Mouse (Mus musculus) testis, adult 2 months (tissue): ENCODE results near the gene Trip13. TPM values are rescaled to one million over a fixed set of nuclear protein-coding genes. Genes with fewer than 3 reads are reported as not detected.

Experiments
- H3K27ac ChIP-seq: fragments of 200-500 bp; 2 replicates; pipeline ENCODE4 v1.5.1; 2012; ENCODE audit warnings: low read depth, low read length; ENCODE audit not compliant: control insufficient read depth, insufficient read depth
- H3K27me3 ChIP-seq: fragments of 200-500 bp; 2 replicates; pipeline ENCODE4 v1.6.1; 2012; ENCODE audit warnings: mild to moderate bottlenecking, low read length, moderate library complexity; ENCODE audit not compliant: control insufficient read depth, insufficient read depth
- H3K36me3 ChIP-seq: fragments of 200-500 bp; 2 replicates; pipeline ENCODE4 v1.6.1; 2012; ENCODE audit warnings: mild to moderate bottlenecking, low read length; ENCODE audit not compliant: control insufficient read depth, insufficient read depth
- H3K4me1 ChIP-seq: fragments of 200-500 bp; 2 replicates; pipeline ENCODE4 v1.6.1; 2012; ENCODE audit warnings: low read length; ENCODE audit not compliant: control insufficient read depth, insufficient read depth
- H3K4me3 ChIP-seq: fragments of 200-500 bp; 2 replicates; pipeline ENCODE4 v1.5.1; 2012; ENCODE audit warnings: low read depth, mild to moderate bottlenecking, low read length, moderate library complexity, mixed read lengths; ENCODE audit not compliant: control insufficient read depth
- CTCF ChIP-seq: fragments of 200-500 bp; IDR thresholded peaks from 2 replicates; pipeline ENCODE4 v1.5.1; 2012; ENCODE audit warnings: low read depth, mild to moderate bottlenecking, inconsistent platforms, low read length, moderate library complexity; ENCODE audit not compliant: control insufficient read depth, insufficient read depth, insufficient replicate concordance
- POLR2A ChIP-seq: fragments of 200-500 bp; IDR thresholded peaks from 2 replicates; pipeline ENCODE4 v1.6.1; 2012; ENCODE audit warnings: low read depth, mild to moderate bottlenecking, inconsistent platforms, low read length, moderate library complexity; ENCODE audit not compliant: control insufficient read depth
- polyA plus RNA-seq: library from polyadenylated mRNA; depleted of rRNA; stranded (reverse); fragments of >200 nt; gene quantifications from 2 replicates; pipeline ENCODE4 v1.2.3, GENCODE M21; 2012; rRNA removed

Trip13 gene
- polyA plus RNA-seq, 1 experiment, result 5.0 TPM

DNA sequence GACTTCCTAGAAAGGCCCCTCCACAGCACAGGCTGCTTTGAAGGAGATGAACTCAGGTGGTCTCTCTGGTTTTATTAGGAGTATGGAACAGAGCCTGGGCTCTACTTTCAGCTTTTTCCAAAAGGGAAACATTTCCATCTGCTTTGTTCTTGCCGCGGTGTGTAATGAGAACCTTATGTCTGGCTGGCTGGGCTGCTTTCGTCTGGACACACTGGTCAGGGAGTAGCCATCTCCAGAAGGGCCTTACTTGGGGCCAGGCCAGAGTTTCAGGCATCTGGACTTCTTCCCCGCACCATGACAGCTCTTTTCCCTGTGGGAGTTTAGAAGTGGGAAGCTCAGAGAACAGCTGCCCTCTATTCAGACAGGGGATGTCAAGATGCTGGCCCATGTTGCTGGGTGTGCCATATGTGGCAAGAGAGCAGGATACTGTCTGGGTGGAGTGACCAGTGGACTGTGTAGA lies 50.1 kb downstream of the Trip13 start:
- no peaks in the 10 kb centered on the region for H3K4me1 ChIP-seq
- H3K27ac ChIP-seq, result no peak overlapping the region
- H3K27me3 ChIP-seq, result no peaks in the 10 kb centered on the region

DNA sequence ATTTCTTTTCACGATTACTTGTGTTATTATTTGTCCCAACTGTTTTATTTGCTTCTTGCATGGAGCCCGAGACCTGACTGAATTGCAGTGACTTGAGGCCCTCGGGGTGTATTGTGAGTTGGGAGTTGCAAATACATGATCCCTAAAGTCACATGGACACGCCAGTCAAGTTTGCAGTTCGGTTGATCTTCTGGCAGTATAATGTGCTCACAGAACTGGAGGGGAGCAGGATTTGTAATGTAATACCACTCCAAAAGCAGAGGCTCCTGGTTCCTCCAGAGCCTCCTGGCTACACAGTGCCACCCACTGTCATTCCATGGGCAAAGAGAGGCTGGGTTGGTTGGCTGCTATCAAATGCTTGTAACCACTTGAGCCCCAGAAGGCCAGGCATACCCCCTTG lies 51.0 kb downstream of the Trip13 start:
- Histone ChIP-seq H3K36me3 (no peaks in the 10 kb centered on the region), H3K4me3 (no peak overlapping the region), H3K4me1 (no peaks in the 10 kb centered on the region; the same call in 1 of the 2 replicates), H3K27me3 (no peaks in the 10 kb centered on the region), H3K27ac (no peak overlapping the region)
- no peak for TF ChIP-seq POLR2A
- no peak for TF ChIP-seq CTCF

More for the DNA sequence above, 50.1 kb downstream of the Trip13 start:
- Histone ChIP-seq H3K36me3 (no peaks in the 10 kb centered on the region), H3K4me3 (no peak overlapping the region)
- TF ChIP-seq CTCF (no peak), POLR2A (no peak)

DNA sequence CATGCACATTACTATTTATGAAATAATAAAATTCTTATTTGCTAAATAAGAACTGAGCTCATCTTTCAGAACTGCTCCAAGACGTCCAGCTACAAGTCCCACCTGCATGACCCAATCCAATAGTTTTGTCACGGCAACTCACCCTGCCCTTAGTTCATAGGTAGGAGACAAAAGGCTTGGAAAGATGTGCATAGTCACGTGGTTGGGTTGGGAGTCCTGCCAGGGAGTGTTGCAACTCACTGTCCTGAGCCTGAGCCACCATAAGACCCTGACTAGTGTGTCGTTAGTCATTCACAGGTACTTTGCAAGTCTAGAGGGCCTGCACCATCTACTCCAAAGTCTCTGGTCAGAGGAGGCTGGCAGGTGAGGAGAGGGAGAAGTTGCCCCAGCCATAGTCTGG lies 51.5 kb downstream of the Trip13 start:
- Histone ChIP-seq H3K27ac (no peak overlapping the region), H3K4me1 (peaks cover under 1% of the 10 kb centered on the region; the same call in 1 of the 2 replicates), H3K4me3 (no peak overlapping the region), H3K36me3 (no peaks in the 10 kb centered on the region), H3K27me3 (no peaks in the 10 kb centered on the region)
- TF ChIP-seq CTCF, result no peak
- no peak for TF ChIP-seq POLR2A

DNA sequence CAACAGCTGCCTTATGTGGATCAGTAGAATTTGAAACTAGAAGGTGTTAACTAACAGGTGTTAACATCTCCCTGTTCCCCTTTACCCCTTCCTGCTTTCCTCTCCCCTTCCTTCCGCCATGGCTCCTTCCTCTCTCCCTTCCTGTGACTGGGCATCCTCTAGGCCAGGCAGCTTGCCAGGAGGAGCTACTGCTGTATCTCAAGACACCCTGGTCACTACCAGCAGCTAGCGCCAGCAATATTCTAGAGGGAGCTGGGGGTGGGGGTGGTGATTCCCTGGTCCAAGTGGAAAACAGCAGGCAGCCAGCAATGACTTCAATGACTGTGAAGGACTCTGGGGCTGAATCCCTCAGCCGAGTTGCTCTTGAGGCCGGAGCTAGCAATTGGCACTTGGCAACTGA lies 51.9 kb downstream of the Trip13 start:
- Histone ChIP-seq H3K4me3 (no peak overlapping the region), H3K36me3 (no peaks in the 10 kb centered on the region), H3K27me3 (no peaks in the 10 kb centered on the region), H3K27ac (no peak overlapping the region), H3K4me1 (peaks cover 4% of the 10 kb centered on the region)
- TF ChIP-seq CTCF (no peak), POLR2A (no peak)

DNA sequence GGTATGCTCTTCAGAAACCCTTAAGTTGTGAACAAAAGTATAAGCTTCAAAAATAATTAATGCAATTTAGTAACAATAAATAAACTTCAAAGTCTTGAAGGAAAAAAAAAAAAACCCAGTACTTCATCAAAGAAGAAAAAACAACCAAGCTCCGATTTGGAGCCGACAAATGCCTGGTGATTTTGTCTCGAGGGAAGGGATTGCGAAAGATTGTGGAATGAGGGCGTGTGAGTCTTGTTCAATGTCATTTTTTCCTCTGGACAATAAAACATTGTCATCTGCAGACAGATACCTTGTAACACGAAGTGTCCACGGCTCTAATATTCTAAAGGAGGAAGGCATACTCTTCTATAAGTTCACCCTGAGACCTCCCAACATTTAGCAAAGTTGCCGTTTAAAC lies 56.2 kb downstream of the Trip13 start:
- H3K4me3 ChIP-seq, result no peak overlapping the region
- H3K27me3 ChIP-seq, result no peaks in the 10 kb centered on the region
- no peaks in the 10 kb centered on the region for H3K36me3 ChIP-seq
- H3K27ac ChIP-seq, result no peak overlapping the region
- TF ChIP-seq POLR2A, result no peak
- TF ChIP-seq CTCF, result no peak
- peaks cover 6% of the 10 kb centered on the region for H3K4me1 ChIP-seq

DNA sequence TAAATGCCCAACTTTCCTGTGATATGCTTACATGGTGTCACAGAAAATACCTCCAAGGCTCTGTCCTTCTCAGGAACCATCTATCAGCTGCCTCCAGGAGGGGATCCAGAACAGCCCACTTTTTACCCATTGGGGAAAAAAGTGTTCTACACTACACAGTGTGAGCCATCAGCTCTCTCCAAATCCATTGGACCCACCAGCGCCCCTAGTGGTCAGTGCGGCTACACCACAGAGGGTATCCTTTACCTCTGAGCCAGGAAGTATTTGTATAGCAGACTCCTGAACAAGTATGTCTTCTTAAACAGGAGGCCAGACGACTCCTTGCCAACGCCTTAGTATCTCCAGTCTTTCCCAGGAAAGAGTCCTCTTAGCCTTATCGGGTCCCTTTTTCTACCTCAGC lies 57.8 kb downstream of the Trip13 start:
- TF ChIP-seq POLR2A (no peak), CTCF (peak; percentile 61; the same call in 1 of the 2 replicates)
- Histone ChIP-seq H3K36me3 (no peaks in the 10 kb centered on the region), H3K27me3 (no peaks in the 10 kb centered on the region), H3K4me1 (peaks cover 6% of the 10 kb centered on the region), H3K4me3 (peak overlapping the region; percentile 50; the same call in 1 of the 2 replicates), H3K27ac (no peak overlapping the region)

DNA sequence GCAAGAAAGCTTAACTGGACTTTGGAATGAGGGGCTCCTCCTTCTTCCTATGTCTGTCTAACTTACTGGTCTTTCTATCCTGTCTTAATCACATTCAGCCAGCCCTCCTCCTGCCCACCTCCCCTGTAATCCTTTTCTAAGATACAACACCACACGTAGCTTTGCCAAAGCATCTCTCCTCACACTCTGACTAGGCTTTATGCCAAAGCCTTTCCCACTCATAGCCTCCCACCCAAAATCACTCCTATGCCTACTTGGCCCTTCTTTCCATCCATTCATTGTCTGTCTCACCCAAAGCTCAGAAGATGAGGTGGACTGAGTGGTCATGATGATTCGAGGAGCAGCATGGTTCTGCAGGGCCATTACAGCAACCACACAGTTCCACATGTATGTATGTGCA lies 65.4 kb downstream of the Trip13 start:
- Histone ChIP-seq H3K27me3 (no peaks in the 10 kb centered on the region), H3K27ac (no peak overlapping the region), H3K36me3 (no peaks in the 10 kb centered on the region), H3K4me3 (no peak overlapping the region), H3K4me1 (no peaks in the 10 kb centered on the region)
- TF ChIP-seq POLR2A, result no peak
- no peak for TF ChIP-seq CTCF

Other genes starting within 250 kb of the Trip13 start
- 0.12 and 0.23 TPM in 2 replicates for gene Slc6a19, start 232.9 kb downstream of the Trip13 start, polyA plus RNA-seq
- gene Slc12a7, start 204.7 kb downstream of the Trip13 start, polyA plus RNA-seq, result 16.5 and 21.2 TPM in 2 replicates
- gene Nkd2, start 90.2 kb downstream of the Trip13 start, polyA plus RNA-seq, result 3.8 and 4.5 TPM in 2 replicates
- gene Brd9, start within 50 bp of the Trip13 start, polyA plus RNA-seq, result 49.1 and 50.8 TPM in 2 replicates
- 40.2 and 44.3 TPM in 2 replicates for gene Zdhhc11, start 26.1 kb upstream of the Trip13 start, polyA plus RNA-seq
- 0.55 and 0.68 TPM in 2 replicates for gene Tppp, start 71.6 kb upstream of the Trip13 start, polyA plus RNA-seq
- gene Cep72, start 124.5 kb upstream of the Trip13 start, polyA plus RNA-seq, result 63.2 and 69.1 TPM in 2 replicates
- 1.0 and 1.9 TPM in 2 replicates for gene Slc9a3, start 183.7 kb upstream of the Trip13 start, polyA plus RNA-seq